Mouse (Mus musculus) testis, adult 2 months (tissue): ENCODE measurements around the gene Npas1.

ENCODE experiments used
- CTCF ChIP-seq: fragments of 200-500 bp; IDR thresholded peaks from 2 replicates; pipeline ENCODE4 v1.5.1; 2012; ENCODE audit warnings: low read depth, mild to moderate bottlenecking, inconsistent platforms, low read length, moderate library complexity; ENCODE audit not compliant: control insufficient read depth, insufficient read depth, insufficient replicate concordance
- POLR2A ChIP-seq: fragments of 200-500 bp; IDR thresholded peaks from 2 replicates; pipeline ENCODE4 v1.6.1; 2012; ENCODE audit warnings: low read depth, mild to moderate bottlenecking, inconsistent platforms, low read length, moderate library complexity; ENCODE audit not compliant: control insufficient read depth

- TF ChIP-seq CTCF (no peak), POLR2A (no peak)
Observed at GRCm38 (mm10) chr7:16525995-16526394, 48.5 kb upstream of the Npas1 start.
